In genomic region chr2:161561502-161561901, GRCm38 (mm10) we compare ENCODE assay signal across 11 mouse cellular contexts.
DNase-seq lines count a peak whose midpoint lies in the region; ATAC-seq and TF ChIP-seq lines count a peak whose summit lies in the region.
"Had no signal": no experiment of that assay in that cellular context is flagged by ENCODE, and none has a peak within 500 bp of the region (broad histone marks: within the 10 kb centered on the region; RNA-seq: fewer than 3 reads in every experiment).

No protein-coding gene starts in this region.

- H3K9me3 ChIP-seq in intestine, embryonic 16.5 days (ENCODE audit: control insufficient read depth, low read length): no peaks in the 10 kb centered on the region
- H3K9me3 ChIP-seq: forebrain, embryonic 12.5 days had no signal

- peak; percentile 3 for DNase-seq in kidney, postnatal 14 days
- no peak for DNase-seq in kidney, adult 2 months
- peak; percentile 93 for DNase-seq in Muller cell, postnatal 12 days (ENCODE audit: inconsistent ontology term)
- DNase-seq in gastrocnemius, adult 18-20 months (ENCODE audit: low spot score): peak; percentile 3
- DNase-seq in cerebellum, adult 11-12 months: no peak
- no peak for DNase-seq in yolk sac, embryonic 10.5 days (ENCODE audit: low spot score)
- DNase-seq in adrenal gland, adult 18-20 months (ENCODE audit: low spot score in 2 of 2): no peak
- DNase-seq: kidney, adult 18-20 months had no signal

- TF ChIP-seq CTCF in kidney, adult 2 months (conservative IDR thresholded peaks at IDR 0.05; ENCODE audit: insufficient read depth, insufficient read length, low read depth, low read length): no peak

- H3K27ac ChIP-seq in kidney, adult 2 months (ENCODE audit: insufficient read depth, low read depth, low read length): no peak overlapping the region
- no peak overlapping the region for H3K27ac ChIP-seq in intestine, embryonic 16.5 days (ENCODE audit: low read length)
- H3K27ac ChIP-seq: forebrain, embryonic 12.5 days had no signal

- WGBS in kidney, adult 2 months: 65% methylated on average over 2 of the region's 2 CpGs
- WGBS in intestine, embryonic 16.5 days: 59% methylated on average over 2 of the region's 2 CpGs

- no peaks in the 10 kb centered on the region for H3K36me3 ChIP-seq in kidney, adult 2 months (ENCODE audit: control insufficient read depth, insufficient read depth, low read length)
- H3K36me3 ChIP-seq in intestine, embryonic 16.5 days (ENCODE audit: control insufficient read depth, insufficient read depth, low read length): no peaks in the 10 kb centered on the region
- H3K36me3 ChIP-seq: forebrain, embryonic 12.5 days had no signal

- no peaks in the 10 kb centered on the region for H3K4me1 ChIP-seq in kidney, adult 2 months (ENCODE audit: control insufficient read depth, insufficient read depth, low read length)
- H3K4me1 ChIP-seq in intestine, embryonic 16.5 days (ENCODE audit: control insufficient read depth, insufficient read depth, low read length): no peaks in the 10 kb centered on the region
- H3K4me1 ChIP-seq: forebrain, embryonic 12.5 days had no signal

- no peak overlapping the region for H3K9ac ChIP-seq in intestine, embryonic 16.5 days (ENCODE audit: low read depth, low read length)
- H3K9ac ChIP-seq: forebrain, embryonic 12.5 days had no signal

- H3K27me3 ChIP-seq in kidney, adult 2 months (replicated peaks; ENCODE audit: control insufficient read depth, insufficient read depth, low read length): no peaks in the 10 kb centered on the region
- H3K27me3 ChIP-seq in intestine, embryonic 16.5 days (replicated peaks; ENCODE audit: control insufficient read depth, insufficient read depth, low read length): no peaks in the 10 kb centered on the region
- H3K27me3 ChIP-seq: forebrain, embryonic 12.5 days had no signal

- ATAC-seq in intestine, embryonic 16.5 days: peak; percentile 78
- ATAC-seq: midbrain, embryonic 16.5 days had no signal

- no peak overlapping the region for H3K4me2 ChIP-seq in intestine, embryonic 16.5 days (ENCODE audit: low read depth, low read length)
- H3K4me2 ChIP-seq: forebrain, embryonic 12.5 days had no signal

- TF ChIP-seq POLR2A in kidney, adult 2 months (IDR thresholded peaks at IDR 0.05; ENCODE audit: low read depth, low read length): no peak

- H3K4me3 ChIP-seq in kidney, adult 2 months (ENCODE audit: insufficient read depth, low read depth, low read length): no peak overlapping the region
- no peak overlapping the region for H3K4me3 ChIP-seq in intestine, embryonic 16.5 days (ENCODE audit: low read length)
- H3K4me3 ChIP-seq: forebrain, embryonic 12.5 days had no signal

Comparison
In these comparisons a context has a peak if more than half of its experiments do, and no peak if none do; other contexts are left out.
1. DNase-seq: peak in kidney, postnatal 14 days (single experiment), Muller cell, postnatal 12 days (single experiment) and gastrocnemius, adult 18-20 months (single experiment); none in kidney, adult 2 months (single experiment), cerebellum, adult 11-12 months (single experiment), yolk sac, embryonic 10.5 days (single experiment) and adrenal gland, adult 18-20 months (0 of 2).